Mouse (Mus musculus) intestine, postnatal 0 days (tissue): ENCODE results near the gene E2f8. TPM values are rescaled to one million over a fixed set of nuclear protein-coding genes. Genes with fewer than 3 reads are reported as not detected.

Experiments used
- ATAC-seq: fragments of 200-750 bp; cut with Nextera tagmentation; 2 replicates; pipeline ENCODE4 v1.8.0; 2017; ENCODE audit warnings: mild to moderate bottlenecking, moderate TSS enrichment, moderate library complexity
- H3K27ac ChIP-seq: fragments of 300-500 bp; sonication (generic); 2 replicates; pipeline ENCODE4 v1.5.1; 2014; ENCODE audit warnings: mild to moderate bottlenecking, low read depth, low read length, moderate library complexity
- H3K27me3 ChIP-seq: fragments of 300-500 bp; sonication (generic); replicated peaks from 2 replicates; pipeline ENCODE4 v1.6.1; 2014; ENCODE audit warnings: low read length, mixed read lengths; ENCODE audit not compliant: control insufficient read depth, insufficient read depth
- H3K36me3 ChIP-seq: fragments of 300-500 bp; sonication (generic); 2 replicates; pipeline ENCODE4 v1.6.1; 2014; ENCODE audit warnings: mild to moderate bottlenecking, moderate library complexity; ENCODE audit not compliant: control insufficient read depth, insufficient read depth
- H3K4me1 ChIP-seq: fragments of 300-500 bp; sonication (generic); replicated peaks from 2 replicates; pipeline ENCODE4 v1.6.1; 2014; ENCODE audit warnings: antibody characterized with exemption, low read length, mixed read lengths; ENCODE audit not compliant: control insufficient read depth, insufficient read depth
- H3K4me2 ChIP-seq: fragments of 300-500 bp; sonication (generic); replicated peaks from 2 replicates; pipeline ENCODE4 v1.6.1; 2014; ENCODE audit warnings: low read depth, mild to moderate bottlenecking, moderate library complexity
- H3K4me3 ChIP-seq: fragments of 300-500 bp; sonication (generic); 2 replicates; pipeline ENCODE4 v1.5.1; 2014; ENCODE audit warnings: low read depth, low read length
- H3K9ac ChIP-seq: fragments of 300-500 bp; sonication (generic); 2 replicates; pipeline ENCODE4 v1.6.1; 2014; ENCODE audit warnings: mild to moderate bottlenecking, low read depth, low read length
- H3K9me3 ChIP-seq: fragments of 300-500 bp; sonication (generic); 2 replicates; pipeline ENCODE4 v1.6.1; 2016; ENCODE audit warnings: mixed run types; ENCODE audit not compliant: control insufficient read depth
- CTCF ChIP-seq: sonication (generic); IDR thresholded peaks from 2 replicates; pipeline ENCODE4 v1.5.1; 2016; ENCODE audit warnings: low read depth, mild to moderate bottlenecking, control low read depth, antibody characterized with exemption, moderate library complexity
- WGBS: fragments of 180-500 bp; shearing (Covaris S2); extraction: QIAGEN DNeasy Blood & Tissue Kit; methylation state at CpG from one replicate; pipeline ENCODE4 v1.1.7; 2014; 5-methylcytosine and 5-hydroxymethylcytosine counted together
- polyA plus RNA-seq: library from polyadenylated mRNA; unstranded; fragments of >200 nt; fragmentation: Nextera tagmentation; extraction: Ambion mirVana; gene quantifications from 2 replicates; pipeline ENCODE4 v1.2.1, GENCODE M21; 2015

E2f8 gene
- polyA plus RNA-seq, 1 experiment from 2014 or later = 18.1 TPM

- Histone ChIP-seq H3K4me1 (no peaks in the 10 kb centered on the region), H3K9ac (no peak overlapping the region), H3K36me3 (no peaks in the 10 kb centered on the region), H3K4me3 (no peak overlapping the region), H3K4me2 (no peak overlapping the region), H3K27me3 (no peaks in the 10 kb centered on the region), H3K27ac (no peak overlapping the region), H3K9me3 (no peaks in the 10 kb centered on the region)
- ATAC-seq = no peak
- TF ChIP-seq CTCF = no peak
- WGBS = 92% methylated on average over 3 of the region's 3 CpGs
Observed at GRCm38 (mm10) chr7:48855461-48855860, 25.9 kb downstream of the E2f8 start.

- H3K27ac ChIP-seq = no peak overlapping the region
- 79% methylated on average over 13 of the region's 13 CpGs for WGBS
- TF ChIP-seq CTCF = no peak
- no peaks in the 10 kb centered on the region for H3K9me3 ChIP-seq
- ATAC-seq = no peak
- no peak overlapping the region for H3K4me2 ChIP-seq
- no peak overlapping the region for H3K9ac ChIP-seq
- no peaks in the 10 kb centered on the region for H3K4me1 ChIP-seq
- H3K4me3 ChIP-seq = no peak overlapping the region
- no peaks in the 10 kb centered on the region for H3K36me3 ChIP-seq
- no peaks in the 10 kb centered on the region for H3K27me3 ChIP-seq
Observed at GRCm38 (mm10) chr7:48853496-48853895, 27.9 kb downstream of the E2f8 start.

- H3K27me3 ChIP-seq = no peaks in the 10 kb centered on the region
- ATAC-seq = no peak
- H3K9me3 ChIP-seq = no peaks in the 10 kb centered on the region
- no peak overlapping the region for H3K27ac ChIP-seq
- H3K9ac ChIP-seq = no peak overlapping the region
- no peak overlapping the region for H3K4me2 ChIP-seq
- 89% methylated on average over 6 of the region's 6 CpGs for WGBS
- H3K4me1 ChIP-seq = no peaks in the 10 kb centered on the region
- no peak overlapping the region for H3K4me3 ChIP-seq
- H3K36me3 ChIP-seq = no peaks in the 10 kb centered on the region
- TF ChIP-seq CTCF = no peak
Observed at GRCm38 (mm10) chr7:48851529-48852104, 29.8 kb downstream of the E2f8 start.

GRCm38 (mm10) chr7:48847820-48848650 lies 33.4 kb downstream of the E2f8 start, which contains the start of gene Csrp3:
TSS of gene Csrp3 (minus strand) at chr7:48848033.
- TF ChIP-seq CTCF = no peak
- 64% methylated on average over 11 of the region's 11 CpGs for WGBS
- Histone ChIP-seq H3K4me3 (no peak within 1 kb of the TSS), H3K9ac (no peak within 1 kb of the TSS), H3K27ac (no peak within 1 kb of the TSS), H3K36me3 (no peaks in the 10 kb centered on the region), H3K4me2 (no peak within 1 kb of the TSS), H3K9me3 (no peaks in the 10 kb centered on the region), H3K4me1 (peaks cover 4% of the 10 kb centered on the region; the same call in 1 of the 2 replicates), H3K27me3 (no peaks in the 10 kb centered on the region)
- ATAC-seq = no peak

- Histone ChIP-seq H3K4me2 (no peak overlapping the region), H3K36me3 (no peaks in the 10 kb centered on the region), H3K4me3 (no peak overlapping the region), H3K27me3 (no peaks in the 10 kb centered on the region), H3K4me1 (peaks cover 4% of the 10 kb centered on the region; the same call in 1 of the 2 replicates), H3K9me3 (no peaks in the 10 kb centered on the region), H3K27ac (no peak overlapping the region), H3K9ac (no peak overlapping the region)
- no peak for TF ChIP-seq CTCF
- no peak for ATAC-seq
- WGBS = 78% methylated on average over 6 of the region's 6 CpGs
Observed at GRCm38 (mm10) chr7:48846755-48847154, 34.6 kb downstream of the E2f8 start.

GRCm38 (mm10) chr7:48845213-48845973 lies 36.0 kb downstream of the E2f8 start:
- peak overlapping the region; percentile 57 for H3K27ac ChIP-seq
- H3K27me3 ChIP-seq = no peaks in the 10 kb centered on the region
- H3K4me2 ChIP-seq = no peak overlapping the region
- H3K36me3 ChIP-seq = no peaks in the 10 kb centered on the region
- H3K4me3 ChIP-seq = no peak overlapping the region
- H3K9ac ChIP-seq = no peak overlapping the region
- WGBS = 50% methylated on average over 12 of the region's 12 CpGs
- peaks cover 4% of the 10 kb centered on the region; the same call in 1 of the 2 replicates for H3K4me1 ChIP-seq
- no peaks in the 10 kb centered on the region for H3K9me3 ChIP-seq
- no peak for TF ChIP-seq CTCF
- ATAC-seq = peak; percentile 92
